Mouse (Mus musculus) liver, adult 2 months (tissue): Measurements from ENCODE around the gene Fam107a. TPM values are rescaled to one million over a fixed set of nuclear protein-coding genes. Genes with fewer than 3 reads are reported as not detected.
A peak's percentile ranks its signal among the peaks of the same experiment; 100 is the strongest.

Experiments used
- DNase-seq: peaks from one replicate; pipeline ENCODE4 v3.0.0-alpha.2; 2011; ENCODE audit warnings: low read depth, low spot score; ENCODE audit errors: extremely low read depth
- H3K27ac ChIP-seq: fragments of 200-500 bp; replicated peaks from 2 replicates; pipeline ENCODE4 v1.5.1; 2012; ENCODE audit warnings: low read depth, mild to moderate bottlenecking, control low read depth, inconsistent platforms, low read length; ENCODE audit not compliant: insufficient read depth
- H3K27me3 ChIP-seq: fragments of 200-500 bp; 2 replicates; pipeline ENCODE4 v1.6.1; 2012; ENCODE audit warnings: mild to moderate bottlenecking, moderate library complexity, low read length, inconsistent platforms; ENCODE audit not compliant: control insufficient read depth, insufficient read depth
- H3K36me3 ChIP-seq: fragments of 200-500 bp; 2 replicates; pipeline ENCODE4 v1.6.1; 2012; ENCODE audit warnings: low read length, inconsistent platforms; ENCODE audit not compliant: control insufficient read depth, insufficient read depth
- H3K4me1 ChIP-seq: fragments of 200-500 bp; 2 replicates; pipeline ENCODE4 v1.6.1; 2011; ENCODE audit warnings: low read length; ENCODE audit not compliant: control insufficient read depth, insufficient read depth
- H3K4me3 ChIP-seq: fragments of 200-500 bp; 2 replicates; pipeline ENCODE4 v1.5.1; 2011; ENCODE audit warnings: low read depth, mild to moderate bottlenecking, control low read depth, low read length, moderate library complexity; ENCODE audit not compliant: insufficient read depth
- H3K79me2 ChIP-seq: fragments of 200-500 bp; 2 replicates; pipeline ENCODE4 v1.6.1; 2012; ENCODE audit warnings: inconsistent platforms, mild to moderate bottlenecking, low read length, moderate library complexity; ENCODE audit not compliant: control insufficient read depth, insufficient read depth
- H3K9ac ChIP-seq: fragments of 200-500 bp; 2 replicates; pipeline ENCODE4 v1.6.1; 2012; ENCODE audit warnings: low read depth, mild to moderate bottlenecking, control low read depth, inconsistent platforms, low read length
- CTCF ChIP-seq: fragments of 200-500 bp; IDR thresholded peaks from 2 replicates; pipeline ENCODE4 v1.5.1; 2011; ENCODE audit warnings: low read depth, low read length, control low read depth
- POLR2A ChIP-seq: fragments of 200-500 bp; IDR thresholded peaks from 2 replicates; pipeline ENCODE4 v1.6.1; 2011; ENCODE audit warnings: low read length, control low read depth; ENCODE audit not compliant: insufficient read depth; ENCODE audit errors: extremely low read depth
- WGBS: fragments of 180-500 bp; shearing (Covaris S2); methylation state at CpG from one replicate; pipeline ENCODE4 v1.1.7; 2018; 5-methylcytosine and 5-hydroxymethylcytosine counted together
- polyA plus RNA-seq: library from polyadenylated mRNA; depleted of rRNA; stranded (reverse); fragments of >200 nt; gene quantifications from 2 replicates; pipeline ENCODE4 v1.2.3, GENCODE M21; 2012; rRNA removed
- total RNA-seq: library from RNA; depleted of rRNA; stranded (reverse); fragments of >200 nt; gene quantifications from 2 replicates; pipeline ENCODE4 v1.2.3, GENCODE M21; 2014; rRNA removed

Gene Fam107a
- 0.27 TPM in 1 of 2 replicates, not detected in the other for total RNA-seq
- not detected in 2 replicates for polyA plus RNA-seq

DNA sequence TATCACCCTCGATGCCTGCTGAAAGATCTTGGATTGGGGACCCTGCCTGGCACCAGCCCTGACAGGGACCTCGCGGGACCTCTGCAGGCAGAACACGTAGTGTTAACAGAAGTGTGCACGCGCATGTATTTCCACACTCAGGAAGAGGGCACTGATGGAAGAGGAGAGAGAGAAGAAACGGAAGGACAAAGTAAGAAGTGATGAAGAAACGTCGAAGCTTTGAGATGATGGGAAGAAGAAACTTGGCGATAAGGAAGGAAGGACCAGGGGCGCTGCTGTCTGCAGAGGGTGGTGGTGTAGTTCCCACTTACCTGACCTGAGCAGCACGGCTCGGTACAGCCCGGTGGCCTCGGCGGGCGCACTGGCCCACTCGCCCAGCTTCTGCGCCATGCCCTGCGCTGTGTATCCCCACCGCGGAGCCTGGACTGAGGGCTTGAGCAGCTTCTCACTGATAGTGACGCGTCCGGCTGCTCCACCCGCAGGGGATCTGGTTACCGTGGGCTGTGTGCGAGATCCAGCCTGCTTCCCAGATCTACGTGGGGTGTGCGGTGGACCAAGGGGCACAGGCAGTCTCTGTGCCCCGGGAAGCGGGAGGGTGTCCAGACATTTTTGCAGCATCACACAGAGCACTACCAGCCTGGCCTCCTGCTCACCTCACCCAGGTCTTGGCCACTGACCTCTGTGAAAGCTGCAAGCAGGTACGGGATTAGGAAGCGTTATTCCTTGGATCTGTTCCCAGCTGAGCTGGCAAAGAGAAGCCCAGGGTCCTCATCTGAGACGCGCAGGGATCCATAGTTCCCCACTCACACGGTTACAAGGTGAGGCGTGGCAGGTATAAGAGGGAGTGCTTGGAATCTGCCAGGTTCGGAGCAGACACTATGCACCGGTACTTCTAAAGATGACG, at the start of gene Fam107a:
Fam107a (minus strand) TSS at position 830 of the 904 bp plus-strand sequence.
- Histone ChIP-seq H3K4me3 (no peak within 1 kb of the TSS), H3K79me2 (no peaks in the 10 kb centered on the region), H3K27ac (no peak within 1 kb of the TSS), H3K4me1 (peaks cover 4% of the 10 kb centered on the region), H3K9ac (no peak within 1 kb of the TSS), H3K27me3 (peaks cover 14% of the 10 kb centered on the region), H3K36me3 (no peaks in the 10 kb centered on the region)
- 19% methylated on average over 41 of the region's 41 CpGs for WGBS
- no peak for DNase-seq
- no peak for TF ChIP-seq POLR2A
- no peak for TF ChIP-seq CTCF

GRCm38 (mm10) chr14:8367121-8367520, 49.3 kb upstream of the Fam107a start:
- H3K9ac ChIP-seq = no peak overlapping the region
- TF ChIP-seq CTCF (no peak), POLR2A (no peak)
- no peak overlapping the region for H3K27ac ChIP-seq
- no peaks in the 10 kb centered on the region for H3K79me2 ChIP-seq
- no peaks in the 10 kb centered on the region for H3K4me1 ChIP-seq
- DNase-seq = no peak
- 6% methylated on average over 1 of the region's 1 CpGs for WGBS
- no peak overlapping the region for H3K4me3 ChIP-seq
- H3K27me3 ChIP-seq = no peaks in the 10 kb centered on the region
- H3K36me3 ChIP-seq = no peaks in the 10 kb centered on the region

DNA sequence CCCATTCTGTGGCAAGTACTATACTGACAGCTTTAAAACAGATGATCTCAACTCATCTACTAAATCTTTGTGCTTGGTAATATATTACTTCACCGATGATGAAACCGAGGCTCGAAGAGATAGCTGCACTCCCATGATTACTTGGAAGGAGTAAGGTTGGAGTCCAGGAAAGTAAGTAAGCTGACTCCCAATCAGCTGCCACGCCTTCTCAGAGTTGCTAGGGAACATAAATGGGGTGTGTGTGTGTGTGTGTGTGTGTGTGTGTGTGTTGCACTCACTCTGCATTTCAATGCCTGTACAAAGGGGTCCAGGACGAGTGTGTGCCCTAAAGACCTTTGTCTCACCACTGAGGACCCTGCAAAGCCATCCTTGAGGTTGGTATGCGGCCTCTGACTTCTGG, 48.0 kb upstream of the Fam107a start:
- TF ChIP-seq POLR2A = no peak
- TF ChIP-seq CTCF = no peak
- Histone ChIP-seq H3K27ac (no peak overlapping the region), H3K36me3 (no peaks in the 10 kb centered on the region), H3K9ac (no peak overlapping the region), H3K27me3 (no peaks in the 10 kb centered on the region), H3K79me2 (no peaks in the 10 kb centered on the region), H3K4me1 (no peaks in the 10 kb centered on the region), H3K4me3 (no peak overlapping the region)
- 80% methylated on average over 6 of the region's 6 CpGs for WGBS
- DNase-seq = no peak

GRCm38 (mm10) chr14:8356836-8357235, 39.0 kb upstream of the Fam107a start:
- no peak for TF ChIP-seq CTCF
- no peak for TF ChIP-seq POLR2A

DNA sequence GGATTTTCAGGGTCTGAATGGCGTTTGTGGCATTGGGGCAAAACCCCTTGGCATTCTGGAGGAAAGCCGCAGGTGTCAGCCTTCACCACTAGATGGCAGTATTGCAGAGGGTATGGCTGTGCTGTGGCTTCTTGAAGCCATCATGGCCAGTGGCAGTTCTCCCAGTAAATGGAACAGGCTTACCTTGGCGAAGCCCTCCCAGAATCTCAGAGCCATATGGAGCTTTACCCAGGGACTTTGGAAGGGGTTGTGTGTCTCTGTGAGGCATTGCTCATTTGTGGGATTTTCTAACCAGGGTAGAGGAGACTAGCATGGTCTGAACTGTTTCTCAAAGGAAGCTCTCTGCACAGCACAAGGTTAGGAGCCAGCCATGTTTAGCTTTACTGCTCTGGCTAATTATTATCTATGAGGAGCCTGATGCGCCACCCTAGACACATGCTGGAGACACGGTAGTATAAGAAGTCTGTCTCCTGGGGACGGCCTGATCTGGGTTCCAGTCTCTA, 38.2 kb upstream of the Fam107a start:
- H3K9ac ChIP-seq = no peak overlapping the region
- H3K79me2 ChIP-seq = no peaks in the 10 kb centered on the region
- TF ChIP-seq POLR2A (no peak), CTCF (peak; percentile 93)
- 16% methylated on average over 6 of the region's 6 CpGs for WGBS
- H3K4me1 ChIP-seq = peaks cover 6% of the 10 kb centered on the region
- no peaks in the 10 kb centered on the region for H3K36me3 ChIP-seq
- H3K27ac ChIP-seq = no peak overlapping the region
- H3K4me3 ChIP-seq = no peak overlapping the region
- peak; percentile 64 for DNase-seq
- no peaks in the 10 kb centered on the region for H3K27me3 ChIP-seq

More at GRCm38 (mm10) chr14:8356836-8357235, 39.0 kb upstream of the Fam107a start:
- H3K36me3 ChIP-seq = no peaks in the 10 kb centered on the region
- 25% methylated on average over 9 of the region's 9 CpGs for WGBS
- H3K9ac ChIP-seq = no peak overlapping the region
- H3K4me1 ChIP-seq = peaks cover 6% of the 10 kb centered on the region
- H3K4me3 ChIP-seq = no peak overlapping the region
- no peaks in the 10 kb centered on the region for H3K79me2 ChIP-seq
- H3K27ac ChIP-seq = no peak overlapping the region
- DNase-seq = peak; percentile 73
- no peaks in the 10 kb centered on the region for H3K27me3 ChIP-seq
